Mouse (Mus musculus): ENCODE measurements at regions not wholly inside any gene's neighbourhood (a gene's known extent, or its start where the extent isn't known, plus 50 kb on each side); places are given as distances from the start of the nearest gene placed in this dataset.

GRCm38 (mm10) chr13:97384091-97384777 lies 143.3 kb downstream of the Enc1 start:
- no peak for TF ChIP-seq CTCF (IDR thresholded peaks at IDR 0.05; ENCODE audit: control insufficient read depth, insufficient read depth, insufficient read length)
- TF ChIP-seq MYOG (IDR thresholded peaks at IDR 0.05; ENCODE audit: control insufficient read depth, extremely low read depth, insufficient read length), result no peak
- peak; percentile 65 for TF ChIP-seq MYOD1 (IDR thresholded peaks at IDR 0.05; ENCODE audit: control insufficient read depth, insufficient read length, low read depth)
- TF ChIP-seq USF1 (IDR thresholded peaks at IDR 0.05; ENCODE audit: low read depth), result no peak

Measured in C2C12 (cell line).